Mouse (Mus musculus) activated CD4-positive, CD25-positive, alpha-beta regulatory T cell, adult 4 months (primary cell): ENCODE data around the gene Babam2. TPM values are rescaled to one million over a fixed set of nuclear protein-coding genes. Genes with fewer than 3 reads are reported as not detected.
A peak's percentile ranks its signal among the peaks of the same experiment; 100 is the strongest.

ENCODE experiments used
- ATAC-seq: one replicate; pipeline ENCODE4 v1.8.0; 2017
- polyA plus RNA-seq, 2 experiments: library from polyadenylated mRNA; unstranded; fragments of 100-300 nt; shearing (Covaris generic); gene quantifications; one replicate each; pipeline ENCODE4 v1.2.1; 2017

The Babam2 gene
- polyA plus RNA-seq, 2 experiments from 2014 or later: 92.9 to 93.6 TPM

GRCm38 (mm10) chr5:32089481-32089880, 392.0 kb downstream of the Babam2 start:
- no peak for ATAC-seq

- ATAC-seq: no peak
These were observed 394.8 kb downstream of the Babam2 start for GRCm38 (mm10) chr5:32092281-32092680.

- ATAC-seq: no peak
These were observed 401.2 kb downstream of the Babam2 start for GRCm38 (mm10) chr5:32098691-32099090.

GRCm38 (mm10) chr5:32102484-32102883, 405.0 kb downstream of the Babam2 start:
- ATAC-seq: no peak

- ATAC-seq: no peak
These were observed 405.5 kb downstream of the Babam2 start for GRCm38 (mm10) chr5:32102971-32103431.

GRCm38 (mm10) chr5:32103545-32103944, 406.1 kb downstream of the Babam2 start:
- ATAC-seq: no peak

- peak; percentile 98 for ATAC-seq
These were observed 406.9 kb downstream of the Babam2 start for GRCm38 (mm10) chr5:32104119-32104990.

- no peak for ATAC-seq
These were observed 409.1 kb downstream of the Babam2 start for GRCm38 (mm10) chr5:32106473-32107140.

GRCm38 (mm10) chr5:32110651-32111050, 413.2 kb downstream of the Babam2 start:
- ATAC-seq: no peak

- ATAC-seq: no peak
These were observed 414.9 kb downstream of the Babam2 start for GRCm38 (mm10) chr5:32112206-32112916.

GRCm38 (mm10) chr5:32120901-32121376, 423.5 kb downstream of the Babam2 start:
- no peak for ATAC-seq

GRCm38 (mm10) chr5:32121936-32122335, 424.5 kb downstream of the Babam2 start:
- ATAC-seq: no peak

- no peak for ATAC-seq
These were observed 424.9 kb downstream of the Babam2 start for GRCm38 (mm10) chr5:32122363-32122762.

GRCm38 (mm10) chr5:32124957-32125356, 427.5 kb downstream of the Babam2 start:
- ATAC-seq: no peak

GRCm38 (mm10) chr5:32127226-32127625, 429.7 kb downstream of the Babam2 start:
- ATAC-seq: no peak

GRCm38 (mm10) chr5:32127927-32128326, 430.4 kb downstream of the Babam2 start:
- ATAC-seq: no peak

- no peak for ATAC-seq
These were observed 435.6 kb downstream of the Babam2 start for GRCm38 (mm10) chr5:32132971-32133501.

- no peak for ATAC-seq
These were observed 436.1 kb downstream of the Babam2 start for GRCm38 (mm10) chr5:32133549-32134004.

- ATAC-seq: no peak
These were observed 436.7 kb downstream of the Babam2 start for GRCm38 (mm10) chr5:32134051-32134732.
